Mouse (Mus musculus): Measurements from ENCODE around the gene Col26a1.

The Col26a1 gene

GRCm38 (mm10) chr5:136881380-136882009, 1.5 kb downstream of the Col26a1 start:
- peak; percentile 29 for DNase-seq (ENCODE audit: low read depth, low spot score)

- no peak for DNase-seq (ENCODE audit: low read depth, low spot score)
Observed at GRCm38 (mm10) chr5:136880101-136880500, 2.9 kb downstream of the Col26a1 start.

DNA sequence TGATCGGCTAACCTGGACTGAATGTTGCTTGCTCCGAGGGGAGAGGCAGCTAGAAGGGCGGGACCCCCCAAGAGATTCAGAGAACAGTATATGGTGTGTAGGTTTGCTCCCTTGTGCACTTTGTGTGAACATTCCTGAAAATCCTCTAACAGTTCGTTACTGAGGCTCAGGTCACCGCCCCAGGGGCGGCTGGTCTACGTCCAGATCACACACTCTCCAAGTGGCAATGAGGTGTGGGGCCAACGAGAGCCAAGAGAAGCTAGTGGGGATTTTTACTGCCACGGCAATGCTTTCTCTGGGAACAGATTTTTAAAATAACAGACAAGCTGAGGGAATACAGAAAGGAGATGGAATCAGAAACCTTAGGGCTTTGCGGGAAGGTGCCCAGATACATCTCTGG, 8.7 kb downstream of the Col26a1 start:
- DNase-seq (ENCODE audit: low read depth, low spot score): no peak

GRCm38 (mm10) chr5:136872417-136872816, 10.6 kb downstream of the Col26a1 start:
- DNase-seq (ENCODE audit: low read depth, low spot score): no peak

DNA sequence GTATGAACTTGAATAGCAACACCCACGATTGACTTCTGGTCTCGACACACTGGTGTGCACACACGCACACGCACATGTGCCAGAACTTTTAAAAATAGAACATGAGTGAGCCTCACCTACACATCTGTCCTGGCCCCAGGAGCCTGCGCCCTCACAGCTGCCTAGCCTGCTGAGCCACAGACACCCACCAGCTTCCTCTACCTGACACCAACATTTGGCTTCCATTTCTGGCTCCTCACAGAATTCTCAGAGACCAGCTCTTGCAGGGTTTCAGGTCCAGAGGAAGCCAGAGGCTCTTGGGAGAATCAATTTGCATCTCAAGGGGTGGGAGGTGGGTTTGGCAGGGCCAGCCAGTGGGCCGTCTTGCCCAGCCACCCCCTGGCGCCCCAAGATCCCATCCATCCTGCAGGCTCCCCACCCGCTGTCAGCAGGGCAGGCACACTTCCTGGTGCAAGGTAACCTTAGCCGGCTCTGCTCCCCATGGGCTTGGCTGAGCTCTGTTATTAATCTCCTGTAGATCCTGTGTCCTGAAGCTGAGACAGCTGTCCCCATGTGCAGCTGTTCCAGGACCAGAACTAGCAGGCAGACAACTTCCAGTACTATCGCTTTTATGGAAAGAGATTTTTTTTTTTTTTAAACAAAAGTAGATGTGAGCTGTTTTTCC, 13.4 kb downstream of the Col26a1 start:
- DNase-seq (ENCODE audit: low read depth, low spot score): no peak

DNA sequence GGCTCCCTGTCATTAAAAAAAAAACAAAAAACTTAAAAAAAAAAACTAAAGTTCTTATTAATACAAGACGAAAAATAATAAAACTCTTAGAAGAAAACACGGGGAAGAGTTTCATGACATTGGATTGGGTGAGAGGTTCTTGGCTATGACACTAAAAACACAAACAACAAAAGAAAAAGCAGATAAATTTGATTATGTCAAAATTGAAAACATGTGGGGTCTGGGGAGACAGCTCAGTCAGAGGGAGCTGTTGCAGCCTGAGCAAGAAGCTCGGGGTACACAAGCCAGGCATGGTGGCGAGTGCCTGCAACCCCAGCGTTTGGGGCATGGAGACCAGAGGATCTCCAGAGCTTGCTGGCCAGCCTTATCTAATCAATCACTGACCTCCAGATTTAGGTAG, 15.3 kb downstream of the Col26a1 start:
- no peak for DNase-seq (ENCODE audit: low read depth, low spot score)

DNA sequence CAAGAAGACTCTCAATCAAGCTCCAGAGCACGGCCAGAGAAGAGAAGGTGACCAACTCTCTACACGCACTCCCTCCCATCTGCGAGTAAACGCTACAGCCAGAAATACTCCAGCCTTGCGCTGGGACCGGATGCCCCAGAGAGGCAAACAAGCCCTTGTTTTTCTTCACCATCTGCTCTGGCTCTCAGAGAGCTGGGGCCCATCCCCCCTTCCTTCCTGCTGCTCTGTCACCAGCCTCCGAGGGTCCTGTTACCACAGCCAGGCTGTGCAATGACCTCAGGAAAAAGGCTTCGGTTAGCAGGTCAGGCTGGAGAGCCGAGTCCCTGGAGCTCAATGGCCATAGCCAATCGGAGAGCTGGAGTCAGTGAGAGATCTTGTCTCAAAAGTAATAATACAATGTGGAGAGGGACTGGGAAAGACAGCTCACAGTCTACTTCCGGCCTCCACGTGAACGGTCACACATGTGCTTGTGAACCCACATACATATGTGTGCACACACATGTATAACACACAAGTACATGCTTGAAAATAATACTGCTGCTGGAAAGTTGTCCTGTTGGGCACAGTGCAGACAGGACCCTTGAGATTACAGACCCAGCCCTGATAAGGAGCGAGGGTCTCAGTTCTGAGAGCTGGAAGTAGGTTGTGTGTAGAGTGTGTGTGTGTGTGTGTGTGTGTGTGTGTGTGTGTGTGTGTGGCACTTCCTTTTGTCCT, 18.9 kb downstream of the Col26a1 start:
- no peak for DNase-seq (ENCODE audit: low read depth, low spot score)

DNA sequence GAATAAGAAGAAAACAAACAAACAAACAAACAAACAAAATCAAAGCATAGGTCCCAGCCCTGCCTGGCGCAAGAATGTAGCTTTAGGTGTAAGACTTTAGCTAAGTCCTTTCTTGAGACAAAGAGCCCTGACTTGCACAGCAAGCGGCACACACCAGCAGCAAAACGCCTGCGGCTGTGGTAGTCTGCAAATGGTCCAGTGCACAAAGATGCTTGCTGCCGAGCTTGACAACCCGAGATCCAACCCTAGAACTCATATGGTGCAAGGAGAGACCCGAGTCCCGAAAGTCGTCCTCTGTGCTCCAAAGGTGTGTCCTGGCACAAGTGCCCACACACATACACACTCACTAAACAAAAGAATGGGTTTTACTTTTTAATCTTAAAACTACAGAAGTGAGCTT, 19.7 kb downstream of the Col26a1 start:
- DNase-seq (ENCODE audit: low read depth, low spot score): no peak

- no peak for DNase-seq (ENCODE audit: low read depth, low spot score)
Observed at GRCm38 (mm10) chr5:136862806-136863205, 20.2 kb downstream of the Col26a1 start.

DNA sequence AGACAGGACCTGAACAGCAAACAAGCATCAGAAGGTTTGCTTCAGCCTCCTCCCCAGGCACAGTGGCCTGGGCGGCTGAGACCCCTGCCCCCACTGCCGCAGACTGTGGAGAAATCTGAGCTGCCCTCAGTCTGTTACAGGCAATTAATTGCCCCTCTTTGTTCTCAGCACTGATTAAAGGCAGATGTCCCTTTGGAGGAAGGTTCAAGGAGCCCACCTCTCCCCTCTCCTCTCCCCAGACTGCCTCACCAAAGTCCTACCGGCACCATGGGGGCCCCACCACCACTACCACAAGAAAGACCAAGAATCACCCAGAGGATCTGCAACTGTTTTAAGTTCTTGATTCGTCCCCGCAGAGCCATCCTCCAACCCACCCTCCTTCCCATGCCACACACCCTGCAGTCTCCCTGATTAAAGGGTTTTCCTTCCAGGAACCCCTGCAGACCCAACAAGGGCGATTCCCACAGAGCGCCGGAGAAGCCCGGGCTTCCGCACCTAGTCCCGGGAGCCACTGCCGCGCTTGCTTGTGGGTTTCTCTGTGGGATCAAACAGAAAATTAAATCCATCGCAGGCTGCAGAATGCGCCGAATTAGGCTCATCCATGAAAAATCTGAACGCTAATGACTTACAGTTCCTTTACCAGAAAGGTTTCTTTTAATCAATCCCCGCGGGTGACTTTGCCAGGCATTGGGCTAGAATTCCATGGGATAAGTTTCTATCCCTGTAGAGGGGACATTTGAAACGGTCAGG, 21.6 kb downstream of the Col26a1 start:
- no peak for DNase-seq (ENCODE audit: low read depth, low spot score)

DNA sequence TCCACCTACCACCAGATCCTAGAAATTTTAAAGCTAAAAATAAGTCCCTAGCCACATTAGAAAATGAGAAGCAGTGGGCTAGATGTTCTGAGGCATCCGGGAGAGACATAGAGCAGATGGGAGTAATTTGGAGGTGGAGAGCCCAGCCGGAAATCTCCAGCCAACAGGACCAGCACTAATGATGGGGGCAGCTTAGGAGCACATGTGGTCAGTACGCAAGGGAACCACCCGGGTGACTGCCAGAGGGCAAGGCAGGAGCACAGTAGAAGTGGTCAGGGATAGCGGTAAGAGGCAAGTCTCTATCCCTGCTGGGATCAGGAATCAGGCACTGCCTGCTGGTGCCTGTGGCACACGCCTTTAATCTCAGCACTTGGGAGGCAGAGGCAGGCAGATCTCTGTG, 32.3 kb downstream of the Col26a1 start:
- no peak for DNase-seq (ENCODE audit: low read depth, low spot score)

GRCm38 (mm10) chr5:136846385-136847264, 36.4 kb downstream of the Col26a1 start:
- no peak for DNase-seq (ENCODE audit: low read depth, low spot score)

DNA sequence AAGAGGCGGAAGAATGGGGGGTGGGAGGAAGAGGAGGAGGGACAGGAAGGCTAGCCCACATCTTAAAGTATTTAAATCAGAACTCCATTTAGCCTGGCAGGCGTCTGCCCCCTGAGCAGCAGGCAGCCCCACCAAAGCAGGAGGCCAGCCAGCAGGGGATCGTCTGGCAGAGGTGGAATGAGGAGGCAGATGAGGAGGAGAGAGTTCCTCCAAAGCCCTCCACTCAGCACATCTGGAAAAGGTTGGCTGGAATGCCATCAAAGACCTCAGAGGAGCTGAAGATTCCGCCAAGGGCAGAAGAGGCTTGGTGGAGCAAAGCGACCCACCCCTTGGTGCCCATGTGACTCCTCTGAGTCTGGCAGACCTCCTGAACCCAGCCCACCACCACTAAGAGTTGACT, 39.1 kb downstream of the Col26a1 start:
- no peak for DNase-seq (ENCODE audit: low read depth, low spot score)

GRCm38 (mm10) chr5:136840036-136840435, 43.0 kb downstream of the Col26a1 start:
- DNase-seq (ENCODE audit: low read depth, low spot score): no peak

GRCm38 (mm10) chr5:136833053-136833452, 50.0 kb downstream of the Col26a1 start:
- DNase-seq (ENCODE audit: low read depth, low spot score): no peak

GRCm38 (mm10) chr5:136830156-136830555, 52.9 kb downstream of the Col26a1 start:
- DNase-seq (ENCODE audit: low read depth, low spot score): no peak

- no peak for DNase-seq (ENCODE audit: low read depth, low spot score)
Observed at GRCm38 (mm10) chr5:136821971-136822370, 61.0 kb downstream of the Col26a1 start.

DNA sequence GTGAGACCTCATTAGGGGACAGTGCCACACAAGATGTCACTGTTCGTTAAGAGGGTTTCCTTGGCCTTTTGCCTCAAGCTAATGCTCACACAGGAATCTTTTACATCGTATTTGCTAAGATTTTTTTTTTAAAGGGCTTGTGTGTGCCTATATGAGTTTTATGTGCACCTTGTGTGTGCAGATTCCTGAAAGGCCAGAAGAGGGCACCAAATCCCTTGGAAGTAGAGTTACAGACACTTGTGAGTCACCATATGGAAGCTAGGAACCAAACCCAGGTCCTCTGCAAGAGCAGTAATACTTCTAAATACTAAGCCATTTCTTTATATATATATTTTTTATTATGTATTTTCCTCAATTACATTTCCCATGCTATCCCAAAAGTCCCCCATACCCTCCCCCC, 62.1 kb downstream of the Col26a1 start:
- DNase-seq (ENCODE audit: low read depth, low spot score): no peak

- no peak for DNase-seq (ENCODE audit: low read depth, low spot score)
Observed at GRCm38 (mm10) chr5:136819686-136820085, 63.3 kb downstream of the Col26a1 start.

- DNase-seq (ENCODE audit: low read depth, low spot score): no peak
Observed at GRCm38 (mm10) chr5:136810539-136811374, 72.3 kb downstream of the Col26a1 start.
